Mouse (Mus musculus): ENCODE measurements at regions not wholly inside any gene's neighbourhood (a gene's known extent, or its start where the extent isn't known, plus 50 kb on each side); places are given as distances from the start of the nearest gene placed in this dataset.

- no peak for DNase-seq (ENCODE audit: low spot score)
Measured at GRCm38 (mm10) chr8:34374242-34374641, 262.7 kb upstream of the Gm10131 start.

- DNase-seq (ENCODE audit: low spot score), result no peak
Measured at GRCm38 (mm10) chr8:34372666-34372980, 261.1 kb upstream of the Gm10131 start.

- no peak for DNase-seq (ENCODE audit: low spot score)
Measured at GRCm38 (mm10) chr8:34371973-34372665, 260.6 kb upstream of the Gm10131 start.

GRCm38 (mm10) chr8:34371391-34371790 is 259.9 kb upstream of the Gm10131 start:
- DNase-seq (ENCODE audit: low spot score), result no peak

- no peak for DNase-seq (ENCODE audit: low spot score)
Measured at GRCm38 (mm10) chr8:34368556-34368955, 257.0 kb upstream of the Gm10131 start.

- DNase-seq (ENCODE audit: low spot score), result no peak
Measured at GRCm38 (mm10) chr8:34364446-34365035, 253.0 kb upstream of the Gm10131 start.

GRCm38 (mm10) chr8:34363679-34364078 is 252.1 kb upstream of the Gm10131 start:
- no peak for DNase-seq (ENCODE audit: low spot score)

GRCm38 (mm10) chr8:34363131-34363530 is 251.6 kb upstream of the Gm10131 start:
- DNase-seq (ENCODE audit: low spot score), result no peak

GRCm38 (mm10) chr8:34361377-34361776 is 249.8 kb upstream of the Gm10131 start:
- no peak for DNase-seq (ENCODE audit: low spot score)

GRCm38 (mm10) chr8:34359776-34360175 is 248.2 kb upstream of the Gm10131 start:
- no peak for DNase-seq (ENCODE audit: low spot score)

GRCm38 (mm10) chr8:34355059-34355458 is 243.5 kb upstream of the Gm10131 start:
- DNase-seq (ENCODE audit: low spot score), result no peak

GRCm38 (mm10) chr8:34353140-34353855 is 241.8 kb upstream of the Gm10131 start:
- DNase-seq (ENCODE audit: low spot score), result no peak

GRCm38 (mm10) chr8:34334851-34335250 is 223.3 kb upstream of the Gm10131 start:
- peak; percentile 44 for DNase-seq (ENCODE audit: low spot score)

GRCm38 (mm10) chr8:34331673-34332072 is 220.1 kb upstream of the Gm10131 start:
- no peak for DNase-seq (ENCODE audit: low spot score)

GRCm38 (mm10) chr8:34326614-34326965 is 215.1 kb upstream of the Gm10131 start:
- DNase-seq (ENCODE audit: low spot score), result no peak

GRCm38 (mm10) chr8:34325841-34326613 is 214.5 kb upstream of the Gm10131 start:
- DNase-seq (ENCODE audit: low spot score), result no peak

- peak; percentile 86 for DNase-seq (ENCODE audit: low spot score)
Measured at GRCm38 (mm10) chr8:34320158-34320587, 208.6 kb upstream of the Gm10131 start.

GRCm38 (mm10) chr8:34319719-34320118 is 208.2 kb upstream of the Gm10131 start:
- DNase-seq (ENCODE audit: low spot score), result no peak

GRCm38 (mm10) chr8:34315233-34315632 is 203.7 kb upstream of the Gm10131 start:
- DNase-seq (ENCODE audit: low spot score), result no peak

- DNase-seq (ENCODE audit: low spot score), result no peak
Measured at GRCm38 (mm10) chr8:34305542-34306485, 194.3 kb upstream of the Gm10131 start.

- DNase-seq (ENCODE audit: low spot score), result no peak
Measured at GRCm38 (mm10) chr8:34303815-34304214, 192.3 kb upstream of the Gm10131 start.

Measured in layer of hippocampus, adult 9-10 months (tissue).